Mouse (Mus musculus): ENCODE results near the gene Akap13. TPM values are rescaled to one million over a fixed set of nuclear protein-coding genes. Genes with fewer than 3 reads are reported as not detected.

Akap13 gene
- total RNA-seq, 2 experiments from 2014 or later = 70.2 to 71.3 TPM

GRCm38 (mm10) chr7:75509085-75509873 is 53.9 kb downstream of the Akap13 start:
- DNase-seq (ENCODE audit: low spot score in 2 of 2) = no peak

GRCm38 (mm10) chr7:75515472-75515871 is 60.1 kb downstream of the Akap13 start:
- no peak for DNase-seq (ENCODE audit: low spot score in 2 of 2)

- DNase-seq (ENCODE audit: low spot score in 2 of 2) = no peak
These were observed 61.6 kb downstream of the Akap13 start for GRCm38 (mm10) chr7:75516716-75517619.

- no peak for DNase-seq (ENCODE audit: low spot score in 2 of 2)
These were observed 65.2 kb downstream of the Akap13 start for GRCm38 (mm10) chr7:75520531-75520930.

- DNase-seq (ENCODE audit: low spot score in 2 of 2) = no peak
These were observed 65.9 kb downstream of the Akap13 start for GRCm38 (mm10) chr7:75521199-75521598.

- no peak for DNase-seq (ENCODE audit: low spot score in 2 of 2)
These were observed 66.9 kb downstream of the Akap13 start for GRCm38 (mm10) chr7:75522226-75522625.

- DNase-seq (ENCODE audit: low spot score in 2 of 2) = no peak
These were observed 69.6 kb downstream of the Akap13 start for GRCm38 (mm10) chr7:75524789-75525569.

- no peak for DNase-seq (ENCODE audit: low spot score in 2 of 2)
These were observed 70.5 kb downstream of the Akap13 start for GRCm38 (mm10) chr7:75525716-75526401.

GRCm38 (mm10) chr7:75528751-75529150 is 73.4 kb downstream of the Akap13 start:
- DNase-seq (ENCODE audit: low spot score in 2 of 2) = no peak

- no peak for DNase-seq (ENCODE audit: low spot score in 2 of 2)
These were observed 74.6 kb downstream of the Akap13 start for GRCm38 (mm10) chr7:75529857-75530437.

- no peak for DNase-seq (ENCODE audit: low spot score in 2 of 2)
These were observed 75.3 kb downstream of the Akap13 start for GRCm38 (mm10) chr7:75530642-75531041.

- DNase-seq (ENCODE audit: low spot score in 2 of 2) = no peak
These were observed 77.7 kb downstream of the Akap13 start for GRCm38 (mm10) chr7:75533079-75533478.

- no peak for DNase-seq (ENCODE audit: low spot score in 2 of 2)
These were observed 81.0 kb downstream of the Akap13 start for GRCm38 (mm10) chr7:75536298-75536697.

- no peak for DNase-seq (ENCODE audit: low spot score in 2 of 2)
These were observed 82.2 kb downstream of the Akap13 start for GRCm38 (mm10) chr7:75537567-75537966.

GRCm38 (mm10) chr7:75538513-75538912 is 83.2 kb downstream of the Akap13 start:
- peak; percentile 31 to 33 for DNase-seq (ENCODE audit: low spot score in 2 of 2)

- DNase-seq (ENCODE audit: low spot score in 2 of 2) = no peak
These were observed 83.8 kb downstream of the Akap13 start for GRCm38 (mm10) chr7:75539168-75539567.

- DNase-seq (ENCODE audit: low spot score in 2 of 2) = no peak
These were observed 94.5 kb downstream of the Akap13 start for GRCm38 (mm10) chr7:75549856-75550255.

GRCm38 (mm10) chr7:75550791-75551336 is 95.5 kb downstream of the Akap13 start:
- DNase-seq (ENCODE audit: low spot score in 2 of 2) = no peak

GRCm38 (mm10) chr7:75553002-75553666 is 97.8 kb downstream of the Akap13 start:
- DNase-seq (ENCODE audit: low spot score in 2 of 2) = no peak

All from layer of hippocampus, postnatal 14 days (tissue).